Mouse (Mus musculus): ENCODE data around the gene Rnf43.

The Rnf43 gene

DNA sequence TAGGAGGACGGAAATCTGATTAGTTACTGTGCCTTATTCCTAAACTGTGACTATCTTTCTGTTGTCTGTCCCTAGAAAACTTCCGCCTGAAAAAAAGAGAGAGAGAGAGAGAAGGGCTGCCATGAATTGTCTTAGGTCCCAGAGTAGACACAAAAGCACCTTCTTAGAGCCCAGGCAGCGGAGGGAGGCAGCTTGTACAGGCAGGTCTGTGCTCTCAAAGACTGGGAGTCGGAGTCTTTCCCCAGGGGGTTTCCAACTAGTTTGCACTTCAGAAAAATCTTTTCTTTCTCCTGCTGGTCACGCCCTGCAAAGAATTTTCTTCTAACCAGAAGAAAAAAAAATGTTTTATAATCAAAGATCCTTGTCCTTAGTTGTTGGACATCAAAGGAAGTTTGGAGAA is 15.2 kb downstream of the Rnf43 start:
- no peak for DNase-seq (ENCODE audit: low read depth, low spot score)

DNA sequence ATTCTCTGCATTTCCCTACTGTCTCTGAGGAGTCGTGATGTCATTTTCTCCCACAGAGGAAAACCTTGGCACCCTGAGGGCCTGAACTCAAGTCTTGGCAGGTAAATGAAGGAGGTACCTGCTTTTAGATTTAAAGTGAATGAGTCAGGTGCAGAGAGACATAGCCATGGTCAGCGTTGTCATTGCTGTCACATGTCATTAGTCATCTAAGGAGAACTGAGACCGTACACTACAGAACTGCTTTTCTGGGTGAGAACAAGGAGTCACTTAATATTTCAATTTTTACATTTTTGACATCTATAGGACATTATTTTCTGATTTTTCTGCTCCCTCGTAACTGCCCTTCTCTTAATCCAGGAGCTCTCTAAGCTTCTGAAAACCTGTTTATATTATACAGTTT is 16.0 kb downstream of the Rnf43 start:
- DNase-seq (ENCODE audit: low read depth, low spot score), result no peak

DNA sequence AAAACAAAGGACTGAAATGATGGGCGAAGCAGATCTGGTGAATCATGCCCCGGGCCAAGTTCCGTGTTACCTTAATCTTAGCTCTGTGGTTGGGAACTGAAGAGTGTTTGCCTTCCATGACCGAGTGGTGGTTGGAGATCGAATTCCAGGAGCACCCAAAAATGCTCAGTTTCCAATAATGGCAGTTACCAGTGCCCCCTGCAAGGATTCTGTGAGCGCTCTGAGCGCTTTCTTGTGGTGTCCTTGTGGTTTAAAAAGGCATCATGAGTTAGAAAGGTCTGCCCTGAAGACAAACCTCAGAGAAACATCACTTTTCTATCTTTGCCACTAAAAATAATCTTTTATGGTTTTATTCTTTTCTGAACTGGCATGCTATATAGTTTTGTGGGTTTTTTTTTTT is 16.5 kb downstream of the Rnf43 start:
- DNase-seq (ENCODE audit: low read depth, low spot score), result no peak

DNA sequence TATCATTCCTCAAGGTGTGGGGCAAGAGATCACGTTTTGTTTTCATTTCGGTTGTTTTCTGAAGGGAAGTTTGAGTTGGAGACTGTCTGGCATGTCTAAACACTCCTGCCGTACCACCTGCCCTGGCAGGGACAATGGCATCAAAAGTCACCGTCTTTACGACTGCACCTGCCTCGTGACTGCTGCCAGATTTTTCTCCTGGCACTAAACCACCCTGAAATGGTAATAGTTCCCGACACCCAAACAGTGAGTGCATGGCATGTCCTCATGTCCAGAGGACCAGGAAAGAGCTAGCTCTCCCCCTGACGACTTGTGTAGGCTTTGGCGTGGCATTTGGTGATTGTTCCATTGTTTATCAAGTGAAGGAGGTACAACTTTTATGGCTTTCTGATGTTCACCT is 18.3 kb downstream of the Rnf43 start:
- DNase-seq (ENCODE audit: low read depth, low spot score), result no peak

DNA sequence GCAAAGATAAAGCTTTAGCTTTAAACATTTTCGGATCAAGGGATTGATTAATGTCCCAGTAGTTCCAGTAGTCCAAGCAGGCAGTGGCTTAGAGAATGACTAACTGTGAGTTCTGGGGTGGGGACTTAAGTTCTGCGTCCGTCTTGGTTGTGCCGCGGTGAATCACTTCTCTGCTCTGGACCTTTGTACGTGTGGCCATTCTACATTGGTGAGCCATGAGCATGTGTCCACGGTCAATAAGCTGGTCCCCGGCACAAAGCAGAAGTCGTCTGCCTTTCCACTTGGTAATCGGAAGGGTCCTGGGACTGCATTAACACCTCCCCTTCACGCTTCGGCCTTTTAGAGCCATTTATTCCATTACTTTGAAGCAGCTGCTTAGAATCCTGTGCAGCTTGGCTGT is 19.6 kb downstream of the Rnf43 start:
- no peak for DNase-seq (ENCODE audit: low read depth, low spot score)

DNA sequence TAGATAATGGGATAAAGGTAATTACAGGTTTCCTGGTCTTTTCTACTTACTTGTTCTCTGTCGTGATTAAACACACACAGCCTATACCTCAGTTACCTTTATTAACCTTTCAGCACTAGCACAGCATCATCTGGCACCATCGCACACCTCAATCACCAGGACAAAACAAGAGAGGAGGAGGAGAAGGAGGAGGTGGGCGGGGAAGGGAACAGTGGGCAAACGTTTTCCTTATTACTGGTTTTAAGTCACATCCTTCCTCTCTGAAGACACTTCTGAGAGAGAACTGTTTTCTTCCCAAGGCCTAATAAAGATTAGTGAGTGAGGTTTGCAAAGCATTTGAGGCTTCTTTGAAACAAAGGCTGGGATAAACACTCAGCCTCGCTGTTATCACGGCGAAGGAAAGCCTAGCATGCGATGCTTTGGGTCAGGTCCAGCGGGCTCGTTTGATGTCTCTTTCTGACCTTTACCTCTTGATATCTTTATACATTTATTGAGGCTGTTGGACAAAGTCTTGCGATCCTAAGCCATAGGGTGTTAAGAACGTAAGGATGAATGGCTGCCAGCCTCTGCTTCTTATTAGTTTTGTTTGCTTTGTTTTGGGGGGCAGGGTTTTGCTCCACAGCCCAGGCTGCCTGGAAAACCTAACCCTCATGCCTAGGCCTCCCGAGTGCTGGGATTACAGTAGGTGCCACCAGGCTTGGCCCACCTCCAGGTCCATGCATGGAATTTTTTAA is 20.5 kb downstream of the Rnf43 start:
- no peak for DNase-seq (ENCODE audit: low read depth, low spot score)

DNA sequence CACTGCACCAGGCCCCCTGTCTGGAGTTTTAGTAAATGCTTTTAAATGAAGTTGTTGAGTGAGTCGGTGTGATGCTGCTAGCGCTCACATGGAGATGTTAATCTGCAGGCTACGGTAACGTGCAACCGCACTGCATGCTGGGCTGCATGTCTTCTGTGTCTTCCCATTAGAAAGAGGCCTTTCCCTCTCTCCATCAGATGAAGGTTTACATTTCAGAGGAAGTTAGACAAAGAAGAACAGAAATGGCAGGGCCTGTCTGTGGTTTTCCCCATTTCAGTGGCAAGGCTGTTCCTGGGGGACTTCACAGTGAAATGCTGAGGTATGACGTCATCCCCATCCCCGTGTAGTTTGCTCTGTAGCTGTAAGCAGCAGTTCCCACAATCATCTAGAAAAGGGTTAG is 23.9 kb downstream of the Rnf43 start:
- DNase-seq (ENCODE audit: low read depth, low spot score), result peak; percentile 43

DNA sequence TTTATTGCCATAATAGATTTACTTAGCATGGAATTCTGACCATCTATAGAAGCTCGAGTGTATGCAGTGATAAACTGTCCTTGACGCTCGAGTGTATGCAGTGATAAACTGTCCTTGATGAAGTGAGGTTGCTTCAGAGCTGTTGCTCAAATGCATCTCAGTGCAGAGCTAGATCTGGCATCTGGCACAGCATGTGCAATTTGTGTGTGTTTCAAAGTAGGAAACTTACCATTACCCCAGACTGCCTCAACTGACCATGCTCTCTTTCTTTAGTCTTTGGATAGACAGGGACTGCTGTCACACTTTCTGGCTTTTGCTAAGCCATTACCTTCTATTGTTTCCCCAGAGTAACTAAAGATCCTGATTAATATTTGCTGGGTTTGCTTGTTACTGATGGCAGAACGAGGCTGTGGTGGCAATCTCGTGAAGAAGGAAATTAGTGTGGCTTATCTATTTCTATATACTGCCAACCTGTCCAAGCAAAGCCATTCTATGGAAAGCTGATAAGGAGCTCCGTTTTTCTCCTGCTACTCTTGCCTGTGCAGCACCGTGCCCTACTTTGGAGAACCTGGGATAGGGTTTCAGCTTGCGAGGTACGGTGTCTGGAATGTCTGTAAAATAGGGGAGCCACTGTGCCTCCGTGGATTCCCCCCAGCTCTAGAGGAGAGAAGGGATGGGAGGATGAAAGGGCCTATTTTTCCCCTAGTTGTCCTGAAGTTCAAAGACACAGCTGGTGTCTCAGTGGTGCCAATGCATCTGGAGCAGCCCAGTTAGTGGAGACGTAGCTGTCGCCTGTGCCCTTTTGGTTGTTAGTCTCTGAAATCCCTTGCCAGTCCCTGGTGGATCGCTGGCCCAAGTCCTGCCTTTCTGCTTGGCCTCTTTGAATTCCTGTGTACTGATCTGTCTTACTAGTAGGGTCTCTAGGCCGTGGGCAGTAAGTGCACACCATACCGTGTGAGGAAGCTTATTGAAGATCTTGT is 25.0 kb downstream of the Rnf43 start:
- DNase-seq (ENCODE audit: low read depth, low spot score), result peak; percentile 79

DNA sequence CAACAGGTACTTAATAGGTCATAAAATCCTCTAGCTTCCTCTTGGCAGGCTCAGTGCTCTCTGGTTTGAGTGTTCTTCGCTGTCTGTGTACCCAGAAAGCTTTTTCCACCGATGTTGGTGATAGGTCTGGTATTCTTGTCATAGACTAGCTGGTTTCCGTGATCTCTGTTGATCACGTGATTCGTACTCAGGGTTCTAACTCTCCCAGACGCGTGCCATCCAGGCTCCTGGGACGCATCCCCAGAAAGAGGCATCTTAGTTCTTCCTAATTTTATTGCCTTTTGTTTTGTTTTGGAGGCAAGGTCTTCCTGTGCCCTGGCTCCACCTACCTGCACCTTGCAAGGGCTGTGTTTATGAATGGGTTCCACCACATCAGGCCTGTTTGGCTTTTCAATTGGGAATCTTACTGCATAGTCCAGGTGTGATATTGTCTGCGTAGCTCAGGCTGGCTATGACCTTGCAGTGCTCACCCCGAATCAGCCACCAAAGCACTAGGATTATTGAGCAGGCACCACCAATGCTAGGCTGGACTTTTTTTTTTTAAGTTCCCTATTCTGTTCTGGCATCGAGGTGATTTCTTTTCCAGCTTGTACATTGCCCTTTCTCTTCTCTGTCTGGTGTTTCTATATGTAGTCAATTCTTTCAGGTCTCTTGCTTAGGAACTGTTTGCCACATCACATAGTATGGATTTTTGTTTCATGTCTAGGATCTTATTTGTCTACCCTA is 26.1 kb downstream of the Rnf43 start:
- DNase-seq (ENCODE audit: low read depth, low spot score), result no peak

DNA sequence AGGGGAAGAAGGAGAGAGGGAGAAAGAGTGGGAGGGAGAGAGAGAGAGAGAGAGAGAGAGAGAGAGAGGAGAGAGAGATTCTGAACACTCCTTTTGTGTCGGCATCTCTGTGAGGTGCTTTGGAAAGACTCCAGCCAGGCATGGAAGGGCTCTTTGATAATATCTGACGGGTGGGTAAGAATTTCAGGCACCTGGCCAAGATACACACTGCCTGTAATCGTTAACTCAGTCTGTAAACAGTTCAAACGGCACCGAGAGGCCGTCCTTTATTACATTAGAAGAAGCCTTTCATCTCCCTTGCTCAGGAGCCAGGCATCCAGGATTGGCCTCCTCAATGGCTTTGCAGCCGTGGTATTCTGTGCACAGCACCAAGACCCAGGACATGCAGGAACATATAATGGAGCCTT is 26.9 kb downstream of the Rnf43 start:
- peak; percentile 55 for DNase-seq (ENCODE audit: low read depth, low spot score)

DNA sequence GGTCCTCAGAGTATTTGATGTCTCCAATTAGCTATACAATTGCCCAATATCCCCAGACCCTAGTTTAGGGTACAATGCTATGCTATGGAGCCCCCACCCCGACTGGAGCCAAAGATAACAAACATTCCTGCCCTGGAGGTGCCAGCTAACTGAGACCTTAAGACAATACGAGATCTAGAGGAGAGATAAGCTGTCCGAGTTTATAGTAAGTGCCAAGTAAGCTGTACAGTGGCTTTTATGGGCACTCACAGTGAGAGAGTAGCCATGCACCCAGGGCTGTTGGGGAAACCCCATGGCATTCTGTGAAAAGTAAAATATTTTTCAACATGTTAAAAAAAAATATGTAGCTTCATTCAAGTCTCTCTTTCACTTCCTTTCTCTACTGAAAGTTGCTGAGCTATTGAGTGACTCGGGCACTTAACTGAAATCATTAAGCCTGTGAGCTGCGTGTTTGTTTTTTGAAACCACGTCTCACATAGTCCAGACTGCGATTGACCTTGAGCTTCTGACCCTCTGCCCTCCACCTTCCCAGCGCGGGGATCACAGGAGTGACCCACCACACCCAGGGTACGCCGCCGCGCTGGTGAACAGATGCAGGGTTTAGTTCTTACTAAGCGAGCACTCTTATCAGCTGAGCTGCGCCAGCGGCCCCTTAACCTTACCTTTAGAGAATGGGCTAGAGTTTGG is 27.7 kb downstream of the Rnf43 start:
- no peak for DNase-seq (ENCODE audit: low read depth, low spot score)

DNA sequence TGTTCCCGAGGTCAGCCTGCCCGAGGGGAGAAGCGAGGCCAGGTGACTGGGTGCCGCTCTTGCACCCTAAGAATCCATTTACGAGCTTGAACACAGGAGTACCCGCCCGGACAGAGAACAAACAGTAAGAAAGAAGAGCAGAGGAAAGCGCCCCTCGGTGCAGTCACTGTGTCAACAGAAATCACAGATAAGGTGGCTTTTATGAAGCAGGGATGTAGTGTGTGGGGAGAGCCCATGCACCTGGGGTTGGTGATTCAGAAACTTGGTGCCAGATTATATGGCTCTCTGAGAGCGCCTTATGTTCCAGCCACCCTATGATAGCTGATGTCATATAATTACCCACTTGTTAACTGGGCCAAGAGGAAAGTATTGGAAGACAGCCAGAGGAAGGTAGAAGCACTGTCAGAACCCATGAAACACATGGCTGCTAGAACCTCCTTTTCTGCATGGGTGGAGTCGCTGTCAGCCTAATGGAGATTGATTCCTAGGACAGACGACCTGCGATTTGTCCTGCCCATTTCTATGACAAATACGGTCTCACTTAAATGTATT is 34.7 kb downstream of the Rnf43 start:
- DNase-seq (ENCODE audit: low read depth, low spot score), result no peak

DNA sequence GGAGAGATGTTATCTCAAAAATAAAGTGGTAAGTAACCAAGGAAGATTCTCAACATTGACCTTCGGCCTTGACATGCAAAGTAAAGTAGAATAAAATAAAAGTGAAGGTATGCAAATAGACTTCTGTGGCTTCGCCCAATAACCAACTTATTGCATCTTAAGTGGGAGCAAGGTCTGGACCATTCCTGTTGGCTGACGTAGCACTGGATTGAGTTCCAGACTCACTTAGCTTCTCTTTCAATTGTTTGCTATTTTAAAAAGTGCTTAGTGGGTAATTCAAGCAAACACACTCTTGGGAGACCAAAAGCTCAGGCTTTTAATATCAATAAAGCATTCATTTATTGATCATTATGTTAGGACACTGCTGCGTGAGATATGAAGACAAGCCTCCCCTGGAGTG is 35.6 kb downstream of the Rnf43 start:
- DNase-seq (ENCODE audit: low read depth, low spot score), result no peak

DNA sequence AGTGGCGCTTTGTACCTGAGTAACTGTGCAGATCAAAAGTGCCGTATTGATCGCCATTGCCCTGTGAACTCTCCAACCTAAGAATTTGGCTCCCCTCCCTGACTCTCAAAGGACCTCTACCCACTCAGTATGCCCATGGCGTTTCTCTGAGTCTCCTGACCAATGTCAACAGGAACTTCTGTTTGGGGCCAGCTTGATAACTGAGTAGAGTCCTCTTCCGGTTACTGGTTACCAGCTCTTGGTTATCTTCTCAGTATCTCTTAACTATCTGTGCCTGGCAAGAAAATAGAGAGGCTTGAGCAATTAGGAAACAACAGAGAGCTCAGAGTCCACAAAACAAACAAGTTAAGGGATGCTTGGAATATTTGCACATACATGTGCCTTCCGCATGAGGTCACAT is 38.6 kb downstream of the Rnf43 start:
- DNase-seq (ENCODE audit: low read depth, low spot score), result no peak

DNA sequence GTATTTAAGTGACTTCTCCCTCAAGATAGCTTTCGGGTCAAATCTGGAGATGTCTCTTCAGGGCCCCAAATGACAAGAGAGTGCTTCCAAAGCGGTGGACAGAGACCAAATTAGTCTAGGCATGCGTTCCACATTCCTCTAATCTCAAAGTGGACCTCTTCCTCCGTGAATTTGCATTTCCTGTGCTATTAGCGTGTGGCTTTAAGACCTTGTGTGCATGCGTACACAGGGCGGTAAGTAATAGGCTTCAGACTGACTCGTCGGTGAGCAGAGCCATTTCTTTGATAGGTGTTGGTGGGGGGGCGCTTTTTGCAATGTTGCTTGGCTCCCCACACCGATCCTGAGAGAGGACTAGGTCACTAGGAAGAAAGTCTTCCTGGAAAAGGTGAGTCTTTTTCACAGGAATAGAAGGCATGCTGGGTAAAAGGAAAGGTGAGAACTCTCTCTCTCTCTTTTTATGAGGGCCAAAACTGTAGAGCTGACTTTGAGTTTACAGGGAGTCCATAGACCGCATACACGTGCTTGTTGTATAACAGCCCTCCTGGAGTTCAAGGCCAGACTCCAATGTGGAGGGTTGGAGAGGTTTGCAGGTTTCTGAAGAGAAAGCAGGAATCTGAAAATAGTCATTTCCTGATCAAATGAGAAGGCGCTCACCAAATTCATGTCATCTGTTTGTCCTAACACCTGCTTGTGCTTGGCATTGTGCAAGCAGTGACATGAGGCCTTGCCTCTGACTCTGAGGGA is 39.5 kb downstream of the Rnf43 start:
- DNase-seq (ENCODE audit: low read depth, low spot score), result no peak

DNA sequence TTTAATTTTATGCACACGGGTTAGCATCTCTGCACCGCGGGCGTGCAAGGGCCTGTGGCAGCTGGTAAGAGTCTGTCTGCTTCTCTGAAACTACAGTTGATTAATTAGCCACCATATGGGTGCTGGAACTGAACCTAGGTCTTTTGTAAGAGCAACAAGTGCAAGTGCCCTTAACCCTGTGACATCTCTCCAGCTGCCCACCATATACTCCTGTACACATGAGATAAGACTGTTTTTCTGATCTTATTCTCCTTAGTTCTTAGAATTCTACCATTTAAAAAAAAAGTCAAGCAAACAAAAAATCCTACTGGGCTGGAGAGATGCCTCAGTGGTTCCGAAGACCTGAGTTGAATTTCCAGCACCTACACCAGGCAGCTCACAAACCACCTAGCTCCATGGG is 41.1 kb downstream of the Rnf43 start:
- DNase-seq (ENCODE audit: low read depth, low spot score), result no peak

DNA sequence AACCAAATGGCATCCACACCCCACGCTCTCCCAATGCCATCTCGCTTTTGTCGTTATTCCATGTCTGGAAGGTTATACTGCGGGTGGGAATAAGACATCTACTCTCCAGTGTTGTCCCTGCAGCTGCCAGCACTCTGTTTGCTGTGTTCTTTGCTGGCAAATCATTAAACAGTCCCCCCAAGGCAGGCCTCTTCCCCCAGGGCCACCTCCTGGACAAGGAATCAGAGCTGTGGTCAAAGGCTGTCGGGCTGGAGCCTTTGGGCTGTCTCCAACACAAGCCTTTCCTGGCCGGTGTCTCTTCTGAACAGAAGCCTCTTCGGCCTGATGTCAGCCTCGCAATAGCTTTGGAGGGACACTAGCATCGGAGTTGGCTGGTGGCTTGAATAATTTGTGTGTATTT is 41.8 kb downstream of the Rnf43 start:
- no peak for DNase-seq (ENCODE audit: low read depth, low spot score)

DNA sequence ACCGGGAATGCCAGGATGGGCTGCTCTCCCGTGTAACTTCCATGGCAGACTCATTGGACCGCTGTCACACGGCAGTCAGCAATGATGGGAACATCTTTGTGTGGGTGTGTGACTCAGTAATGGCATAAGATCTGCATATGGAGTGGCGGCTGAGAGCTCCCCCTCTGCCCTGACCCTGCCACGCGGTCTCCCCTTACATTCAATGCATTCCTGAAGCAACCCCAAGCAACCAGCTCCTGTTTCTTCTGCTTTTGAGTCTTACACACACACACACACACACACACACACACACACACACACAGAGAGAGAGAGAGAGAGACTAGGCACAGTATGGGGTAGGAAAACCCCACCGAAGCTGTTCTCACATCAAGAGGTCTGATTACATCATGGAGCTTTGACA is 45.0 kb downstream of the Rnf43 start:
- peak; percentile 14 for DNase-seq (ENCODE audit: low read depth, low spot score)

DNA sequence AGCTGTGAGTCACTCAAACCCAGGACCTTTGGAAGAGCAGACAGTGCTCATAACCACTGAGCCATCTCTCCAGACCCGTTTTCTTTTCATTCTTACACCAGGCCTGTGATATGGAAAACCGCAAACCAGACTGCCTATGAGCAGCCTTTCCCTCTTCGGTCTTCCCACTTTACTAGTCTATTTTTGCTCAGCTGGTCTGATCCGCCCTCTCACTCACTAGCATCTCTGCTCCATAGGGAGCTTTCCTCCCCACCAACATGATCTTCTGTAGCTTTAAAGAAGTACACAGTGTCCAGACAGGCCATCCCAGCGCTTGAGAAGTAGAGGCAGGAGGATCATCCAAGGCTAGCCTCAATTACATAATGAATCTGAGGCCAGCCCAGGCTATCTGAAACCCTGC is 46.5 kb downstream of the Rnf43 start:
- peak; percentile 64 for DNase-seq (ENCODE audit: low read depth, low spot score)

DNA sequence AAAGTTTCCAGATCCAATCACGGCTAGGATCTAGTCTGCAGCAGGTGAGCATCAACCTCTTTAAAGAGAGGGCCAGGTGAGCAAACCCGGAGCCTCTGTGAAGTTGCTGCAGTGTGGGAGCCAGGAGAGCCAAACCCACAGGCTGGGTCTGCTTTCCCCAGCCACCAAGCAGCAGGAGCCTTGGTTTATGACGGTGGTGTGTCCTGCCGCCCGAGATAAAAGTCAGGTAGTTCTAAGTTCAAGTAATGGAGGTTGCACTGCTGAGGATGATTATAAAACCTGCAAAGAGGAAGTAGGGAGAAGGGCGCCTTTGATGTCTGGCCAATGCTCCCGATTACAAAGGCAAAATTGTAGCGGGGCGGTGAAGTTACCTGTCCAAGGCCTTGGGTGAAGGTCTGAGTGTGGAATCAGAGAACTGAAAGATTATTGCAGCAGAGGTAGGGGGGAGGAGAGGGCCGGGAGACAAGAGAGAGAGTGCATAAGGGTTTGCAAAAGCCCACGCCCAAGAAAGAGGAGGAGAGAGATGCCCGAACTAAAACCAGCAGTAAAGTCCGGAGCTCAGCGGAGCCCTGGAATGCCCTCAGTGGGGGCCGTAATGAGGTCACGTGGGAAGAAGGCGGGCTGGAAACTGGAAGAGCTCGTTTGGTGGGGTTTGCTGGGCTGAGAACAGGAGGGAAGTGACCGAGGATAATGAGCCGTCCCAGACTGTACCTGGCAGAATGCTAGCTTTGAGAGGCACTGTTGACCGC is 47.2 kb downstream of the Rnf43 start:
- peak; percentile 15 for DNase-seq (ENCODE audit: low read depth, low spot score)

Measured in brain, adult 2 months (tissue).